8 mouse cellular contexts compared by ENCODE assay signal in genomic region chr14:101607631-101608518, GRCm38 (mm10). TPM values are rescaled to one million over a fixed set of nuclear protein-coding genes. Genes with fewer than 3 reads are reported as not detected.
DNase-seq lines count a peak whose midpoint lies in the region; ATAC-seq and TF ChIP-seq lines count a peak whose summit lies in the region.

No protein-coding gene starts in this region.

- H3K9me3 ChIP-seq in heart, embryonic 13.5 days, result no peaks in the 10 kb centered on the region
- no peaks in the 10 kb centered on the region for H3K9me3 ChIP-seq in lung, embryonic 16.5 days (ENCODE audit: control insufficient read depth, low read length)

- TF ChIP-seq CTCF in bone marrow macrophage, adult 2 months (IDR thresholded peaks at IDR 0.05; ENCODE audit: low read depth, low read length), result no peak
- no peak for TF ChIP-seq CTCF in embryonic fibroblast, embryonic 13.5 days (IDR thresholded peaks at IDR 0.05; ENCODE audit: borderline replicate concordance, insufficient read depth, low read length)

- peak overlapping the region; percentile 95 for H3K9ac ChIP-seq in heart, embryonic 13.5 days
- H3K9ac ChIP-seq in lung, embryonic 16.5 days (ENCODE audit: low read length), result peak overlapping the region; percentile 78

- H3K4me3 ChIP-seq in bone marrow macrophage, adult 2 months (ENCODE audit: insufficient read depth, low read length), result peak overlapping the region; percentile 92
- H3K4me3 ChIP-seq in embryonic fibroblast, embryonic 13.5 days (ENCODE audit: insufficient read depth, low read length), result peak overlapping the region; percentile 47
- H3K4me3 ChIP-seq in heart, embryonic 13.5 days, result peak overlapping the region; percentile 91
- H3K4me3 ChIP-seq in lung, embryonic 16.5 days (ENCODE audit: low read length), result peak overlapping the region; percentile 83

- peak overlapping the region; percentile 96 for H3K4me2 ChIP-seq in heart, embryonic 13.5 days
- peak overlapping the region; percentile 99 for H3K4me2 ChIP-seq in lung, embryonic 16.5 days (ENCODE audit: low read depth, low read length)

- no peaks in the 10 kb centered on the region for H3K36me3 ChIP-seq in heart, embryonic 13.5 days
- H3K36me3 ChIP-seq in lung, embryonic 16.5 days (ENCODE audit: control insufficient read depth, insufficient read depth, low read length), result no peaks in the 10 kb centered on the region

- under 1% methylated on average over 62 of the region's 62 CpGs for WGBS in heart, embryonic 13.5 days
- under 1% methylated on average over 62 of the region's 62 CpGs for WGBS in lung, embryonic 16.5 days

- no peak for TF ChIP-seq POLR2A in bone marrow macrophage, adult 2 months (IDR thresholded peaks at IDR 0.05; ENCODE audit: borderline replicate concordance, low read depth, low read length)
- TF ChIP-seq POLR2A in embryonic fibroblast, embryonic 13.5 days (IDR thresholded peaks at IDR 0.05; ENCODE audit: low read depth, low read length), result no peak

- peak; percentile 43 for DNase-seq in ES-CJ7 (ENCODE audit: low read depth, low spot score)
- DNase-seq in kidney, postnatal 14 days, result peak; percentile 41
- peak; percentile 24 for DNase-seq in ovary, postnatal 10 days (ENCODE audit: low spot score)
- peak; percentile 7 for DNase-seq in urinary bladder, postnatal 25 days (ENCODE audit: low spot score)

- peaks cover 2% of the 10 kb centered on the region; the same call in 1 of the 2 replicates for H3K4me1 ChIP-seq in bone marrow macrophage, adult 2 months (ENCODE audit: control insufficient read depth, insufficient read depth, low read length)
- no peaks in the 10 kb centered on the region for H3K4me1 ChIP-seq in embryonic fibroblast, embryonic 13.5 days (ENCODE audit: control insufficient read depth, insufficient read depth, low read length)
- H3K4me1 ChIP-seq in heart, embryonic 13.5 days, result peaks cover 22% of the 10 kb centered on the region
- H3K4me1 ChIP-seq in lung, embryonic 16.5 days (replicated peaks; ENCODE audit: control insufficient read depth, insufficient read depth, low read length), result 0 out of 2 replicates have a peak, but pooled peaks cover 4% of the 10 kb centered on the region

- H3K27me3 ChIP-seq in heart, embryonic 13.5 days (replicated peaks), result no peaks in the 10 kb centered on the region
- H3K27me3 ChIP-seq in lung, embryonic 16.5 days (ENCODE audit: control insufficient read depth, insufficient read depth, low read depth, low read length), result no peaks in the 10 kb centered on the region

- H3K27ac ChIP-seq in bone marrow macrophage, adult 2 months (ENCODE audit: insufficient read depth, low read depth, low read length), result peak overlapping the region; percentile 75
- no peak overlapping the region for H3K27ac ChIP-seq in embryonic fibroblast, embryonic 13.5 days (ENCODE audit: insufficient read depth, low read length)
- peak overlapping the region; percentile 94 for H3K27ac ChIP-seq in heart, embryonic 13.5 days (replicated peaks)
- peak overlapping the region; percentile 58; the same call in 1 of the 2 replicates for H3K27ac ChIP-seq in lung, embryonic 16.5 days (ENCODE audit: low read length)

- ATAC-seq in heart, embryonic 13.5 days (ENCODE audit: extremely low read depth, insufficient number of reproducible peaks, low FRiP score, low TSS enrichment), result peak; percentile 28; the same call in 1 of the 2 replicates
- ATAC-seq in lung, embryonic 16.5 days (ENCODE audit: low read depth), result peak; percentile 37

RNA-seq across cellular contexts. Expression of gene Tbc1d4, which starts 1.1 kb away (rescaled TPM):
- polyA plus RNA-seq in bone marrow macrophage, adult 2 months (2012; ENCODE audit: insufficient read depth, insufficient read length, missing spikeins), result 17.2 and 18.4 TPM in 2 replicates
- 1.9 and 3.2 TPM in 2 replicates for polyA plus RNA-seq in embryonic fibroblast, embryonic 13.5 days (2011; ENCODE audit: insufficient read length, low read depth, missing spikeins)
- 18.5 and 21.5 TPM in 2 replicates for polyA plus RNA-seq in heart, embryonic 13.5 days (2015; fragmentation: Nextera tagmentation; extraction: Ambion mirVana)
- polyA plus RNA-seq in lung, embryonic 16.5 days (2015; fragmentation: Nextera tagmentation; extraction: Ambion mirVana), result 8.9 and 12.3 TPM in 2 replicates

RNA-seq across cellular contexts. Expression of gene Commd6, which starts 32.6 kb away (rescaled TPM):
- 50.4 and 56.2 TPM in 2 replicates for polyA plus RNA-seq in bone marrow macrophage, adult 2 months (2012; ENCODE audit: insufficient read depth, insufficient read length, missing spikeins)
- polyA plus RNA-seq in embryonic fibroblast, embryonic 13.5 days (2011; ENCODE audit: insufficient read length, low read depth, missing spikeins), result 32.8 and 34.9 TPM in 2 replicates
- 71.3 and 82.9 TPM in 2 replicates for polyA plus RNA-seq in heart, embryonic 13.5 days (2015; fragmentation: Nextera tagmentation; extraction: Ambion mirVana)
- 91.2 and 98.5 TPM in 2 replicates for polyA plus RNA-seq in lung, embryonic 16.5 days (2015; fragmentation: Nextera tagmentation; extraction: Ambion mirVana)

RNA-seq across cellular contexts. Expression of gene Uchl3, which starts 45.9 kb away (rescaled TPM):
- polyA plus RNA-seq in bone marrow macrophage, adult 2 months (2012; ENCODE audit: insufficient read depth, insufficient read length, missing spikeins), result 27.3 and 33.3 TPM in 2 replicates
- 33.5 and 35.4 TPM in 2 replicates for polyA plus RNA-seq in embryonic fibroblast, embryonic 13.5 days (2011; ENCODE audit: insufficient read length, low read depth, missing spikeins)
- 91.5 and 108 TPM in 2 replicates for polyA plus RNA-seq in heart, embryonic 13.5 days (2015; fragmentation: Nextera tagmentation; extraction: Ambion mirVana)
- polyA plus RNA-seq in lung, embryonic 16.5 days (2015; fragmentation: Nextera tagmentation; extraction: Ambion mirVana), result 94.6 and 98.5 TPM in 2 replicates
